Mouse (Mus musculus) G1E (cell line): ENCODE measurements around the gene D5Ertd579e. TPM values are rescaled to one million over a fixed set of nuclear protein-coding genes. Genes with fewer than 3 reads are reported as not detected.

Source experiments
- ATAC-seq: 2 replicates; pipeline ENCODE4 v1.8.0; 2016; ENCODE audit warnings: mild to moderate bottlenecking; ENCODE audit not compliant: insufficient number of reproducible peaks, poor library complexity, low FRiP score, severe bottlenecking; ENCODE audit errors: extremely low read depth
- DNase-seq: peaks from one replicate; pipeline ENCODE4 v3.0.0; 2012; ENCODE audit warnings: low spot score
- H3K27me3 ChIP-seq: 2 replicates; pipeline ENCODE4 v1.6.1; 2012; ENCODE audit warnings: mild to moderate bottlenecking, low read length, inconsistent platforms; ENCODE audit not compliant: insufficient read depth
- H3K36me3 ChIP-seq: replicated peaks from 2 replicates; pipeline ENCODE3; 2012; ENCODE audit warnings: mild to moderate bottlenecking, inconsistent platforms
- H3K4me1 ChIP-seq: 2 replicates; pipeline ENCODE4 v1.6.1; 2012; ENCODE audit warnings: low read depth, low read length, inconsistent platforms, mixed read lengths; ENCODE audit not compliant: insufficient read depth
- H3K4me3 ChIP-seq: 2 replicates; pipeline ENCODE4 v1.5.1; 2012; ENCODE audit warnings: low read depth, mild to moderate bottlenecking, inconsistent platforms, low read length, moderate library complexity, mixed read lengths
- H3K9me3 ChIP-seq: replicated peaks from 2 replicates; pipeline ENCODE4 v1.6.1; 2012; ENCODE audit warnings: inconsistent platforms
- CTCF ChIP-seq: IDR thresholded peaks from 2 replicates; pipeline ENCODE4 v1.5.1; 2012; ENCODE audit warnings: low read depth, low read length, inconsistent platforms, mixed read lengths
- GATA1 ChIP-seq: IDR thresholded peaks from 2 replicates; pipeline ENCODE4 v1.6.1; 2012; ENCODE audit warnings: borderline replicate concordance, low read length, inconsistent platforms, mixed read lengths
- GATA2 ChIP-seq: IDR thresholded peaks from 2 replicates; pipeline ENCODE4 v1.6.1; 2012; ENCODE audit warnings: low read depth, low read length, inconsistent platforms, borderline replicate concordance
- POLR2AphosphoS5 ChIP-seq: IDR thresholded peaks from 2 replicates; pipeline ENCODE4 v1.6.1; 2012; ENCODE audit warnings: low read depth, low read length, inconsistent platforms; ENCODE audit not compliant: insufficient replicate concordance
- TAL1 ChIP-seq: conservative IDR thresholded peaks from 2 replicates; pipeline ENCODE4 v1.6.1; 2012; ENCODE audit warnings: low read depth, low read length, inconsistent platforms, mixed read lengths
- polyA plus RNA-seq: library from polyadenylated mRNA; stranded (reverse); fragments of >175 nt; gene quantifications from 2 replicates; pipeline ENCODE4 v1.2.3, GENCODE M21; 2012
- total RNA-seq, 2 experiments: library from RNA; stranded (forward) in 1 of 2; stranded (reverse) in 1 of 2; fragments of 200-1000 nt in 1 of 2; fragments of >200 nt in 1 of 2; fragmentation: Nextera tagmentation in 1 of 2; gene quantifications; 2 replicates each; pipeline ENCODE4 v1.2.3; 2014 to 2017

The D5Ertd579e gene
- total and polyA plus RNA-seq, 3 experiments = 3.5 to 39.4 (median 27.5) TPM

GRCm38 (mm10) chr5:36579967-36580366, 115.9 kb downstream of the D5Ertd579e start:
- ATAC-seq = no peak

GRCm38 (mm10) chr5:36578982-36579381, 116.8 kb downstream of the D5Ertd579e start:
- peaks cover 28% of the 10 kb centered on the region for H3K4me1 ChIP-seq

More at GRCm38 (mm10) chr5:36579967-36580366, 115.9 kb downstream of the D5Ertd579e start:
- Histone ChIP-seq H3K27me3 (peaks cover 2% of the 10 kb centered on the region; the same call in 1 of the 2 replicates), H3K4me3 (no peak overlapping the region), H3K4me1 (peaks cover 30% of the 10 kb centered on the region), H3K9me3 (no peaks in the 10 kb centered on the region), H3K36me3 (peaks cover 16% of the 10 kb centered on the region)
- TF ChIP-seq GATA2 (no peak), TAL1 (no peak), GATA1 (no peak), POLR2AphosphoS5 (no peak), CTCF (no peak)
- DNase-seq = no peak

GRCm38 (mm10) chr5:36576457-36576856, 119.4 kb downstream of the D5Ertd579e start:
- Histone ChIP-seq H3K4me3 (no peak overlapping the region), H3K36me3 (peaks cover 28% of the 10 kb centered on the region), H3K27me3 (peaks cover 2% of the 10 kb centered on the region; the same call in 1 of the 2 replicates), H3K4me1 (peaks cover 21% of the 10 kb centered on the region), H3K9me3 (no peaks in the 10 kb centered on the region)
- TF ChIP-seq TAL1 (no peak), POLR2AphosphoS5 (no peak), GATA1 (no peak), GATA2 (no peak), CTCF (no peak)
- ATAC-seq = no peak
- no peak for DNase-seq

More at GRCm38 (mm10) chr5:36578982-36579381, 116.8 kb downstream of the D5Ertd579e start:
- TF ChIP-seq POLR2AphosphoS5 = no peak
- no peak for TF ChIP-seq GATA1
- Histone ChIP-seq H3K36me3 (peaks cover 20% of the 10 kb centered on the region), H3K4me3 (no peak overlapping the region), H3K9me3 (no peaks in the 10 kb centered on the region), H3K27me3 (peaks cover 2% of the 10 kb centered on the region; the same call in 1 of the 2 replicates)
- no peak for ATAC-seq
- DNase-seq = no peak

GRCm38 (mm10) chr5:36575745-36576144, 120.1 kb downstream of the D5Ertd579e start:
- Histone ChIP-seq H3K4me1 (peaks cover 14% of the 10 kb centered on the region), H3K9me3 (no peaks in the 10 kb centered on the region), H3K4me3 (no peak overlapping the region), H3K36me3 (peaks cover 35% of the 10 kb centered on the region), H3K27me3 (peaks cover 2% of the 10 kb centered on the region; the same call in 1 of the 2 replicates)
- DNase-seq (no peak), ATAC-seq (no peak)
- TF ChIP-seq GATA2 = no peak
- TF ChIP-seq TAL1 = no peak
- TF ChIP-seq CTCF = no peak
- TF ChIP-seq POLR2AphosphoS5 = no peak

GRCm38 (mm10) chr5:36575227-36575626, 120.6 kb downstream of the D5Ertd579e start:
- H3K27me3 ChIP-seq = peaks cover 2% of the 10 kb centered on the region; the same call in 1 of the 2 replicates
- peaks cover 11% of the 10 kb centered on the region for H3K4me1 ChIP-seq
- no peak overlapping the region for H3K4me3 ChIP-seq
- TF ChIP-seq POLR2AphosphoS5 (no peak), GATA1 (no peak), TAL1 (no peak), CTCF (no peak), GATA2 (no peak)
- no peak for DNase-seq
- no peaks in the 10 kb centered on the region for H3K9me3 ChIP-seq
- peaks cover 41% of the 10 kb centered on the region for H3K36me3 ChIP-seq
- ATAC-seq = no peak

GRCm38 (mm10) chr5:36574147-36574870, 121.5 kb downstream of the D5Ertd579e start:
- Histone ChIP-seq H3K27me3 (no peaks in the 10 kb centered on the region), H3K36me3 (peaks cover 44% of the 10 kb centered on the region), H3K4me1 (peaks cover 5% of the 10 kb centered on the region; the same call in 1 of the 2 replicates), H3K9me3 (no peaks in the 10 kb centered on the region), H3K4me3 (no peak overlapping the region)
- DNase-seq (no peak), ATAC-seq (no peak)
- TF ChIP-seq TAL1 = no peak
- no peak for TF ChIP-seq POLR2AphosphoS5
- no peak for TF ChIP-seq GATA2
- no peak for TF ChIP-seq GATA1
- no peak for TF ChIP-seq CTCF
